Mouse (Mus musculus): ENCODE results near the gene Foxa2. TPM values are rescaled to one million over a fixed set of nuclear protein-coding genes. Genes with fewer than 3 reads are reported as not detected.

Foxa2 gene
- total RNA-seq, 2 experiments from 2014 or later = not detected

GRCm38 (mm10) chr2:148013382-148013781 lies 33.4 kb downstream of the Foxa2 start:
- intact Hi-C loops (cut with DNase I) = no loop called here
- DNase-seq = no peak

DNA sequence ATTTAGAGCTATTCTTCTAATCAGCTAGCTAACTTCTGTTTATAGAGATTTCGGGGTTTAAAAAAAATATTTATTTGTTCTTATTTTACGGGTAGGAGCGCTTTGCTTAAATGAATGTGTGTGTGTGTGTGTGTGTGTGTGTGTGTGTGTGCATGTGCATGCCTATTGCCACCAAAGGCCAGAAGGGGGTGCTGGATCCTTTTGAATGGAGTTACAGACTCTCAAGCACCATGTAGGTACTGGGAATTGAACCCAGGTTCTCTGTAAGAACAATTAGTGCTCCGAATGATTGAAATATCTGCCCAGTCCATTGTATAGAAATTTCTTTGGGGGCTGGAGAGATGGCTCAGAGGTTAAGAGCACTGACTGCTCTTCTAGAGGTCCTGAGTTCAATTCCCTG lies 37.7 kb downstream of the Foxa2 start:
- DNase-seq = no peak
- intact Hi-C loops (cut with DNase I) = no loop called here

DNA sequence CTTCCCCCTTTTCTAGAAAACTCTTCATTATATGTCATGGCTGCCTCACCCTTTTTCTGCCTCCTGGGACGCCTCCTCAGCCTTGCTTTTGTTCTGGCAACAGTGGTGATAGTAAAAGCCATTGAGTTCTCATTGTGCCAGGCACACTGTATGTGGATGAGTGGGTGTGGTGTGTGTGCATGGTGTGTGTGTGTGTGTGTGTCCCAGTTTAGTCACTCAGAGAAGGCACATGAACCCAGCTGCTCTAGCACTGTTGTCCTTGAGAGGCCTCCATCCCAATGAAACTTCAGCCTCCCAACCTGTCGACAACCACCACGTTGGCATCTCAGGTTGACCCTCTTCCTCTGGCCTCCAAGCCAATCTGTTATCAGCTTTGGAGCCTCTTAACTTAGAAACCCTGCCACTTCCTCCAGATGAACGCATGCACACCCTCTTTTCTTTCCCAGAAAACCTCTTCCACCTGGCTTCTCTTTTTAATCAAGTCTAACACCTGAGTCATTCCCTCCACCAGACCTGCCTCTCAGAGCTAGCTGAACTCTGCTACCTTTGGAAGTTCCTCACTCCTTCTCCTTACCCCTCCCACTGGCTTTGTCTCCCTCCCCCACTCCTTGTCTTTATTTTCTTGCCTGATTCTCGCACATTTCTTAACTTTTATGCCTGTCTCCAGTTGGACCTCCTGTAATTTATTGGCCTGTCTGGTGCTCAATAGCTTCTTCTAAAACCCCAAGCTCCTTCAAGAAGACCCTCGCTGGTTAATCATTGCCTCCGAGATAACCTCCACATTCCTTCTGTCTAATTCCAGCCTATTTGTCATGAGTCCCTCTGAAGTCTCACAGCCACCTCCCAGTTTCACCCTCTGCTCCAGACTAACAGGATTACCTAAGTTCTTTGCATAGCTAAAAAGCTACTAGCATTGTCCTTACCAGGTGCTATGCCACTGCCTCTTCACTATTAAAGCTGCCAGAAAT lies 41.9 kb downstream of the Foxa2 start:
- intact Hi-C loops (cut with DNase I) = no loop called here

DNA sequence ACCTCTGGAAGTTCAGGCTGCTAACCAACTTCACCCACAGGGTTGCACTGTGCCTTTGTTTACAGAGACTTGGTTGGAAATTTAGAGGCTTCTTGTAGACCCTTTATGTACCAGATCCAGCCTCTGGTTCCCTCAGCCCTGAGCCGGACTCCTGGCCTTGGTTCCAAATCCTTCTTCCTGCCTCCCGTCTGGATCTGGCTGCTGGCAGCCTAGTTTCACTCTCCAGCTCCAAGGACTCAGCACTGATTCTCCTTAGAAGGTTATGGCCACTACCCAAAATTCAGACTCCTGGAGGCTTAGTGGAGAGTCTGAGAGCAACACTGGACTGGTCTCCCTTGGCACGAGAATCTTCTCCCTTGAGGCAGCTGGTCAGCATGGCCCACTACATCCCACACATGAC lies 43.3 kb downstream of the Foxa2 start:
- no peak for DNase-seq
- intact Hi-C loops (cut with DNase I) = no loop called here

More for the DNA sequence above, 41.9 kb downstream of the Foxa2 start:
- no peak for DNase-seq

DNA sequence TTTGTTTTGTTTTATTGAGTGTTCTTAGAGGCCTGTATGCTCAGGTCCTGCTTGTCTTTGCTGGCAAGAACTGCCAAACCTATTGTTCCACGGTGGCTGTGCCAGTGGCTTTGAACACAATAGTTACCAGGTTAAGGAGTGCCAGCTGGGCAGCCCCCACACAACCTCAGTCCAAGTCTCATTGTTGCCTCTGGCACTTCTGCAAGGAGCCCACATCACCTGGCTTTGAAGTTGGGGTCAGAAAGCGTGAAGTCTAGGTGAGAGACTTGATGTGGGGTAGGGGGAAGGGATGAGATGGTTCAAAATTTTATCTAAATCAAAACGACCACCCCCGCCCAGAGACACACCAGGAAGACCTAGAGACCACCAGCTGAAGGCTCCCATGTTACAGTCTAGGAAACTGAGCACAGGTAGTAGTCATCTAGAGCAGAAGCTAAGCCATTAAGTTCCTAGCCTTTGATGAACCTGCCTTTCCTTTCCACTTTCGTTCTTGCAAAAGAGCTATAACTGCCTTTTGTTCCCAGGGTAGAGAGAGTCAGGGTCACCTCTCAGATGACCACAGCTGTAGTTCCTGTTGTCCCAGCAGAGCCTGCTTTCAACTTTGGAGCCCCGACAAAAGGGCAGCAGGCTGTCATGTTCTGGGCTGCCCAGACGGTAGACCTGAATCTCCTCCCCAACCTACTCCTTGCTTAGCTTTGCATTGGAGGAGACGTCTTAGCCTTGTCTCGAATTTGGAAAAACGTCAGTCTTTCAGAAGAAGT lies 48.4 kb downstream of the Foxa2 start:
- intact Hi-C loops (cut with DNase I) = no loop called here
- no peak for DNase-seq

- intact Hi-C loops (cut with DNase I) = no loop called here
- no peak for DNase-seq
Observed at GRCm38 (mm10) chr2:147996781-147997180, 50.0 kb downstream of the Foxa2 start.

- DNase-seq = no peak
- intact Hi-C loops (cut with DNase I) = no loop called here
Observed at GRCm38 (mm10) chr2:147993821-147994220, 52.9 kb downstream of the Foxa2 start.

DNA sequence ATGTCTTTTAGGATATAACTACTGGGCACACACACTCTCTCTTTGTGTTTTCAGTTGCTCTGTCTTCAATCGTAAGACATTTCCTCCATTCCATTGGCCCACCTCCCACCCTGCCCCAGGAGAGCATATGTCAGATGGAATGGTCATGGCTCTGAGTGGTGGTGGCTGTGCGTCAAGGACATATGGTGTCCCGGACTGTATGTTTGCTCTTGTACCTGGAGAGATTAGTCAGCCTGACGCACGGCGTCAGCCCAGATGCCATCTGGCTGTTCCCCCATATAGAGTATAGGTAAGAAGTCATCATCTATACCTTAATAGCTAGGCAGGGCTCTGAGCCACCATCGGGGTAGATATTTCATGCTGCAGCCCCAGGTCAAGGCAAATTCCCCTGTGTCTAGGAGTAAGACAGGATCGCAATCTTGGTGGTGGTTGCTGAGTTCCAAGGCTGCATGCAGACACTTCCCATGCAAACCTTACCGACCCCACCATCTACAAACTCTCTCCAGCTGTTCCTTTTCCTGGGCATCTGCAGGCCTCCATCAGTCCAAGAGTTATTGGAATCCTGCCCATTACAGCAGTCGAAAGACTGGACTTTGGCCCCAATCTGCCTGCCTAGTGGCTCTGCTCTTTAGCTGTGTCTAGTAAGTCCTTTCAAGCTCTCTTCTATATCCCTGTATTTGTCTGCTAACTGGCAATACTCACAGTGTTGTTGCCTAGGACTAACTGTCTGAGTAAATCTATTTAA lies 53.7 kb downstream of the Foxa2 start:
- intact Hi-C loops (cut with DNase I) = no loop called here
- no peak for DNase-seq

Small RNAs within 50 kb of the gene (microRNA-seq; reads per million reads assigned to microRNA genes)
- 0 reads per million in 2 experiments for gene Gm27420
